Mouse (Mus musculus) kidney, embryonic 16.5 days (tissue): ENCODE data around the gene 2310039H08Rik. TPM values are rescaled to one million over a fixed set of nuclear protein-coding genes. Genes with fewer than 3 reads are reported as not detected.
"Not testable (repeated sequence)": the region's sequence is repeated elsewhere in the genome, so short reads cannot be mapped to it uniquely, and the experiment has no call there.

Experiments
- ATAC-seq: fragments of 200-750 bp; cut with Nextera tagmentation; 2 replicates; pipeline ENCODE4 v1.8.0; 2017; ENCODE audit warnings: moderate TSS enrichment; ENCODE audit not compliant: low FRiP score, low TSS enrichment
- H3K27ac ChIP-seq: fragments of 300-500 bp; sonication (generic); 2 replicates; pipeline ENCODE4 v1.5.1; 2014; ENCODE audit warnings: low read length
- H3K27me3 ChIP-seq: fragments of 300-500 bp; sonication (generic); 2 replicates; pipeline ENCODE4 v1.6.1; 2014; ENCODE audit warnings: low read length, control low read depth, mixed read lengths; ENCODE audit not compliant: insufficient read depth
- H3K36me3 ChIP-seq: fragments of 300-500 bp; sonication (generic); 2 replicates; pipeline ENCODE4 v1.6.1; 2014; ENCODE audit warnings: low read length, control low read depth, mixed read lengths; ENCODE audit not compliant: insufficient read depth
- H3K4me1 ChIP-seq: fragments of 300-500 bp; sonication (generic); 2 replicates; pipeline ENCODE4 v1.6.1; 2014; ENCODE audit warnings: low read length, control low read depth, mixed read lengths; ENCODE audit not compliant: insufficient read depth
- H3K4me2 ChIP-seq: fragments of 300-500 bp; sonication (generic); replicated peaks from 2 replicates; pipeline ENCODE4 v1.6.1; 2014; ENCODE audit warnings: low read depth, low read length
- H3K4me3 ChIP-seq: fragments of 300-500 bp; sonication (generic); 2 replicates; pipeline ENCODE4 v1.5.1; 2014; ENCODE audit warnings: mild to moderate bottlenecking, low read length
- H3K9ac ChIP-seq: fragments of 300-500 bp; sonication (generic); replicated peaks from 2 replicates; pipeline ENCODE4 v1.6.1; 2014; ENCODE audit warnings: low read length
- H3K9me3 ChIP-seq: fragments of 300-500 bp; sonication (generic); 2 replicates; pipeline ENCODE4 v1.6.1; 2016; ENCODE audit warnings: low read length, control low read depth
- WGBS: fragments of 180-500 bp; shearing (Covaris S2); extraction: QIAGEN DNeasy Blood & Tissue Kit; methylation state at CpG from one replicate; pipeline ENCODE4 v1.1.7; 2014; 5-methylcytosine and 5-hydroxymethylcytosine counted together
- polyA plus RNA-seq: library from polyadenylated mRNA; unstranded; fragments of >200 nt; fragmentation: Nextera tagmentation; extraction: Ambion mirVana; gene quantifications from 2 replicates; pipeline ENCODE4 v1.2.1, GENCODE M21; 2015

The 2310039H08Rik gene
- polyA plus RNA-seq, 1 experiment from 2014 or later = 89.9 TPM

- no peak for ATAC-seq
- 17% methylated on average over 16 of the region's 16 CpGs for WGBS
Measured at GRCm38 (mm10) chr17:46751056-46751793, 21.2 kb upstream of the 2310039H08Rik start.

GRCm38 (mm10) chr17:46751794-46752556, 20.5 kb upstream of the 2310039H08Rik start, which contains the start of gene Cnpy3:
Gene Cnpy3, minus strand, starts transcription at chr17:46752214.
- 0 out of 2 replicates have a peak, but pooled peaks cover 3% of the 10 kb centered on the region for H3K36me3 ChIP-seq
- under 1% methylated on average over 54 of the region's 58 CpGs for WGBS
- peak within 1 kb of the TSS; percentile 92 for H3K27ac ChIP-seq
- H3K4me1 ChIP-seq = peaks cover 11% of the 10 kb centered on the region
- peak within 1 kb of the TSS; percentile 83 for H3K9ac ChIP-seq
- ATAC-seq = peak; percentile 99
- no peaks in the 10 kb centered on the region for H3K27me3 ChIP-seq
- H3K9me3 ChIP-seq = no peaks in the 10 kb centered on the region
- peak within 1 kb of the TSS; percentile 81 for H3K4me2 ChIP-seq
- H3K4me3 ChIP-seq = peak within 1 kb of the TSS; percentile 78

More at GRCm38 (mm10) chr17:46751056-46751793, 21.2 kb upstream of the 2310039H08Rik start:
- Histone ChIP-seq H3K4me2 (peak overlapping the region; percentile 81), H3K9me3 (no peaks in the 10 kb centered on the region), H3K4me3 (peak overlapping the region; percentile 78), H3K36me3 (0 out of 2 replicates have a peak, but pooled peaks cover 7% of the 10 kb centered on the region), H3K4me1 (peaks cover 11% of the 10 kb centered on the region), H3K27ac (peak overlapping the region; percentile 92), H3K9ac (peak overlapping the region; percentile 83), H3K27me3 (no peaks in the 10 kb centered on the region)

- no peak for ATAC-seq
- no peak overlapping the region for H3K27ac ChIP-seq
- 83% methylated on average over 12 of the region's 12 CpGs for WGBS
- no peak overlapping the region for H3K4me3 ChIP-seq
- no peak overlapping the region for H3K4me2 ChIP-seq
- no peaks in the 10 kb centered on the region for H3K27me3 ChIP-seq
- H3K9me3 ChIP-seq = no peaks in the 10 kb centered on the region
- no peak overlapping the region for H3K9ac ChIP-seq
- no peaks in the 10 kb centered on the region for H3K4me1 ChIP-seq
- no peaks in the 10 kb centered on the region for H3K36me3 ChIP-seq
Measured at GRCm38 (mm10) chr17:46758753-46759152, 13.7 kb upstream of the 2310039H08Rik start.

- 69% methylated on average over 2 of the region's 2 CpGs for WGBS
Measured at GRCm38 (mm10) chr17:46763544-46763943, 8.9 kb upstream of the 2310039H08Rik start, which contains the start of gene Ptcra. Gene Ptcra, minus strand, starts transcription at chr17:46763712.

GRCm38 (mm10) chr17:46764916-46765315, 7.5 kb upstream of the 2310039H08Rik start:
- H3K36me3 ChIP-seq, H3K4me2 ChIP-seq, H3K4me3 ChIP-seq, ATAC-seq, H3K4me1 ChIP-seq, H3K9me3 ChIP-seq, H3K27ac ChIP-seq, H3K27me3 ChIP-seq, H3K9ac ChIP-seq: not testable (repeated sequence)
- WGBS = 68% methylated on average over 8 of the region's 9 CpGs

More at GRCm38 (mm10) chr17:46763544-46763943, 8.9 kb upstream of the 2310039H08Rik start, which contains the start of gene Ptcra:
- no peaks in the 10 kb centered on the region for H3K9me3 ChIP-seq
- H3K4me1 ChIP-seq = peaks cover 4% of the 10 kb centered on the region; the same call in 1 of the 2 replicates
- H3K4me3 ChIP-seq = no peak within 1 kb of the TSS
- H3K27me3 ChIP-seq = no peaks in the 10 kb centered on the region
- no peak within 1 kb of the TSS for H3K9ac ChIP-seq
- no peak within 1 kb of the TSS for H3K27ac ChIP-seq
- no peak within 1 kb of the TSS for H3K4me2 ChIP-seq
- ATAC-seq = no peak
- no peaks in the 10 kb centered on the region for H3K36me3 ChIP-seq

- H3K9ac ChIP-seq = no peak overlapping the region
- no peak overlapping the region for H3K4me2 ChIP-seq
- no peaks in the 10 kb centered on the region for H3K27me3 ChIP-seq
- no peak overlapping the region for H3K27ac ChIP-seq
- no peaks in the 10 kb centered on the region for H3K36me3 ChIP-seq
- H3K4me1 ChIP-seq = peaks cover 8% of the 10 kb centered on the region
- no peaks in the 10 kb centered on the region for H3K9me3 ChIP-seq
- no peak overlapping the region for H3K4me3 ChIP-seq
- 41% methylated on average over 8 of the region's 8 CpGs for WGBS
- no peak for ATAC-seq
Measured at GRCm38 (mm10) chr17:46767868-46768267, 4.6 kb upstream of the 2310039H08Rik start.

GRCm38 (mm10) chr17:46770546-46770945, 1.9 kb upstream of the 2310039H08Rik start:
- H3K4me3 ChIP-seq = no peak overlapping the region
- H3K4me1 ChIP-seq = peaks cover 19% of the 10 kb centered on the region
- no peak overlapping the region for H3K27ac ChIP-seq
- peaks cover 9% of the 10 kb centered on the region for H3K36me3 ChIP-seq
- H3K4me2 ChIP-seq = no peak overlapping the region
- H3K9me3 ChIP-seq = no peaks in the 10 kb centered on the region
- no peaks in the 10 kb centered on the region for H3K27me3 ChIP-seq
- no peak for ATAC-seq
- H3K9ac ChIP-seq = no peak overlapping the region
- WGBS = 88% methylated on average over 11 of the region's 11 CpGs

- H3K9me3 ChIP-seq = no peaks in the 10 kb centered on the region
- peaks cover 19% of the 10 kb centered on the region for H3K4me1 ChIP-seq
- H3K4me3 ChIP-seq = no peak overlapping the region
- no peak for ATAC-seq
- H3K27me3 ChIP-seq = no peaks in the 10 kb centered on the region
- peaks cover 14% of the 10 kb centered on the region for H3K36me3 ChIP-seq
- H3K9ac ChIP-seq = no peak overlapping the region
- WGBS = 87% methylated on average over 4 of the region's 4 CpGs
- H3K4me2 ChIP-seq = no peak overlapping the region
- no peak overlapping the region for H3K27ac ChIP-seq
Measured at GRCm38 (mm10) chr17:46771025-46771424, 1.4 kb upstream of the 2310039H08Rik start.

- Histone ChIP-seq H3K36me3 (peaks cover 20% of the 10 kb centered on the region), H3K27ac (peak overlapping the region; percentile 91; the same call in 1 of the 2 replicates), H3K4me3 (peak overlapping the region; percentile 96), H3K4me2 (peak overlapping the region; percentile 82), H3K27me3 (no peaks in the 10 kb centered on the region), H3K4me1 (peaks cover 19% of the 10 kb centered on the region), H3K9ac (peak overlapping the region; percentile 89), H3K9me3 (no peaks in the 10 kb centered on the region)
- ATAC-seq = no peak
- 63% methylated on average over 17 of the region's 17 CpGs for WGBS
Measured at GRCm38 (mm10) chr17:46771616-46772015, 819 bp upstream of the 2310039H08Rik start.
